Mouse (Mus musculus) kidney, embryonic 16.5 days (tissue): Measurements from ENCODE around the gene Abcc4. TPM values are rescaled to one million over a fixed set of nuclear protein-coding genes. Genes with fewer than 3 reads are reported as not detected.
"Not testable (repeated sequence)": the region's sequence is repeated elsewhere in the genome, so short reads cannot be mapped to it uniquely, and the experiment has no call there.

ENCODE experiments used
- ATAC-seq: fragments of 200-750 bp; cut with Nextera tagmentation; 2 replicates; pipeline ENCODE4 v1.8.0; 2017; ENCODE audit warnings: moderate TSS enrichment; ENCODE audit not compliant: low FRiP score, low TSS enrichment
- H3K27ac ChIP-seq: fragments of 300-500 bp; sonication (generic); 2 replicates; pipeline ENCODE4 v1.5.1; 2014; ENCODE audit warnings: low read length
- H3K27me3 ChIP-seq: fragments of 300-500 bp; sonication (generic); 2 replicates; pipeline ENCODE4 v1.6.1; 2014; ENCODE audit warnings: low read length, control low read depth, mixed read lengths; ENCODE audit not compliant: insufficient read depth
- H3K36me3 ChIP-seq: fragments of 300-500 bp; sonication (generic); 2 replicates; pipeline ENCODE4 v1.6.1; 2014; ENCODE audit warnings: low read length, control low read depth, mixed read lengths; ENCODE audit not compliant: insufficient read depth
- H3K4me1 ChIP-seq: fragments of 300-500 bp; sonication (generic); 2 replicates; pipeline ENCODE4 v1.6.1; 2014; ENCODE audit warnings: low read length, control low read depth, mixed read lengths; ENCODE audit not compliant: insufficient read depth
- H3K4me2 ChIP-seq: fragments of 300-500 bp; sonication (generic); replicated peaks from 2 replicates; pipeline ENCODE4 v1.6.1; 2014; ENCODE audit warnings: low read depth, low read length
- H3K4me3 ChIP-seq: fragments of 300-500 bp; sonication (generic); 2 replicates; pipeline ENCODE4 v1.5.1; 2014; ENCODE audit warnings: mild to moderate bottlenecking, low read length
- H3K9ac ChIP-seq: fragments of 300-500 bp; sonication (generic); replicated peaks from 2 replicates; pipeline ENCODE4 v1.6.1; 2014; ENCODE audit warnings: low read length
- H3K9me3 ChIP-seq: fragments of 300-500 bp; sonication (generic); 2 replicates; pipeline ENCODE4 v1.6.1; 2016; ENCODE audit warnings: low read length, control low read depth
- WGBS: fragments of 180-500 bp; shearing (Covaris S2); extraction: QIAGEN DNeasy Blood & Tissue Kit; methylation state at CpG from one replicate; pipeline ENCODE4 v1.1.7; 2014; 5-methylcytosine and 5-hydroxymethylcytosine counted together
- polyA plus RNA-seq: library from polyadenylated mRNA; unstranded; fragments of >200 nt; fragmentation: Nextera tagmentation; extraction: Ambion mirVana; gene quantifications from 2 replicates; pipeline ENCODE4 v1.2.1, GENCODE M21; 2015

Abcc4 gene
- polyA plus RNA-seq, 1 experiment from 2014 or later, result 7.4 TPM

GRCm38 (mm10) chr14:118673501-118673900 lies 32.5 kb downstream of the Abcc4 start:
- ATAC-seq, result no peak
- WGBS, result 38% methylated on average over 6 of the region's 6 CpGs

GRCm38 (mm10) chr14:118672931-118673330 lies 33.1 kb downstream of the Abcc4 start:
- not testable (repeated sequence) for H3K27me3 ChIP-seq, H3K4me3 ChIP-seq
- WGBS, result 92% methylated on average over 6 of the region's 6 CpGs

More at GRCm38 (mm10) chr14:118673501-118673900, 32.5 kb downstream of the Abcc4 start:
- Histone ChIP-seq H3K9ac (no peak overlapping the region), H3K4me2 (no peak overlapping the region), H3K27me3 (no peaks in the 10 kb centered on the region), H3K27ac (no peak overlapping the region), H3K9me3 (no peaks in the 10 kb centered on the region), H3K4me1 (peaks cover 29% of the 10 kb centered on the region), H3K4me3 (no peak overlapping the region), H3K36me3 (no peaks in the 10 kb centered on the region)

GRCm38 (mm10) chr14:118667499-118667898 lies 38.5 kb downstream of the Abcc4 start:
- 59% methylated on average over 6 of the region's 6 CpGs for WGBS
- no peak overlapping the region; the same call in 1 of the 2 replicates for H3K27ac ChIP-seq
- H3K36me3 ChIP-seq, result no peaks in the 10 kb centered on the region
- H3K9ac ChIP-seq, result no peak overlapping the region
- no peak for ATAC-seq
- H3K27me3 ChIP-seq, result no peaks in the 10 kb centered on the region
- no peak overlapping the region for H3K4me3 ChIP-seq
- no peak overlapping the region for H3K4me2 ChIP-seq
- H3K9me3 ChIP-seq, result no peaks in the 10 kb centered on the region
- H3K4me1 ChIP-seq, result peaks cover 19% of the 10 kb centered on the region

More at GRCm38 (mm10) chr14:118672931-118673330, 33.1 kb downstream of the Abcc4 start:
- H3K27ac ChIP-seq, ATAC-seq, H3K4me2 ChIP-seq, H3K36me3 ChIP-seq, H3K9me3 ChIP-seq, H3K9ac ChIP-seq: not testable (repeated sequence)
- peaks cover 24% of the 10 kb centered on the region for H3K4me1 ChIP-seq

DNA sequence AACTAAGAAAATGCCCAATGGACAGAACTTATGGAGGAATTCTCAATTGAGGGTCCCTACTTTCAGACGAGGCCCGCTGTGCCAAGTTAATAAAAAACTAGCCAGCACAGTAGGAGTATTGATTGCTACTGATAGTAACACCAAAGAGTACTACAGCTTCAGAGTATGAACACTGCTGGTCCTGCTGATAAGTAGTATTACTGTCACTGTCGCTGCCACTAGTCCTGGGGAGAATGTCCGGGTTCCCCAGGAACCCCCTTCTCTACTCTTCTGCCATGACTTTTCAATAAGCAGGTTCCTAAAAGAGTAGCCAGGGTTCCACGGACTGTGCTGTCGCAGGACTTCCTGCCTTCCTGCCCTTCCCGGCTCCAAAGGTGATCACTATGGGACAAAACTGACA lies 41.4 kb downstream of the Abcc4 start:
- Histone ChIP-seq H3K27ac (peak overlapping the region; percentile 3; the same call in 1 of the 2 replicates), H3K4me1 (peaks cover 26% of the 10 kb centered on the region), H3K4me2 (no peak overlapping the region), H3K36me3 (no peaks in the 10 kb centered on the region), H3K4me3 (no peak overlapping the region), H3K27me3 (no peaks in the 10 kb centered on the region), H3K9ac (no peak overlapping the region), H3K9me3 (no peaks in the 10 kb centered on the region)
- WGBS, result 56% methylated on average over 7 of the region's 7 CpGs
- ATAC-seq, result 0 out of 2 replicates have a peak, but pooled peaks have one; percentile 1

DNA sequence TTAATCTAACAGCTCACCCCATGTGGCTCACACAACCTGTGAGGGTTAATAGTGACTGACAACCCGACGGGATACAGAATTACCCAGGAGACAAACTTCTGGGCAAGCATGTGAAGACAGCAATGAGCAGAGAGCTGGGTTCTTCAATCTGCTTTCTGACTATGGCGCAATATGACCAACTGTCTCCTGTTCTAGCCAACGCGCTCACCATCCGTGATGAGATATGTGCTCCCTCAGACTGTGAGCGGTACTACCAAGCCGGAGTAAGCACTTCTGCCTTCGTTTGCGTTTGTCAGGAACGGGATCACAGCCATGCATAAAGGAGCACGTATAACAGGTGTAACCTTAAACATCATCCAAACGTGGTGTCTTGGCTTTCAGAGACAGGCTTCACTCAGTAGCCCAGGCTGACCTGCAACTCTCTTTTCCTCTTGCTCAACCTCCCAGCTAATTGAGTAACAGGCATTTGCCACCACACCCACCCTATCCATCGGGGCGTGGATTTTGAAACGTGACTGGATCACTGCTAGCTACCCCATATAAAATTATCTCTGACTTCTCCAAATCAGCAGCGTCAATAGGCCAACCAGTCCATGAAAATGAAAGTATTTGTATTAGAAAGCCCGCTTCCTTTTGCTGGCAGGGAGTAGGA lies 43.3 kb downstream of the Abcc4 start:
- 85% methylated on average over 18 of the region's 18 CpGs for WGBS
- Histone ChIP-seq H3K9me3 (no peaks in the 10 kb centered on the region), H3K4me3 (no peak overlapping the region), H3K4me2 (no peak overlapping the region), H3K27ac (no peak overlapping the region), H3K36me3 (no peaks in the 10 kb centered on the region), H3K9ac (no peak overlapping the region), H3K27me3 (no peaks in the 10 kb centered on the region), H3K4me1 (peaks cover 33% of the 10 kb centered on the region)
- ATAC-seq, result no peak

GRCm38 (mm10) chr14:118662124-118662523 lies 43.9 kb downstream of the Abcc4 start:
- 78% methylated on average over 10 of the region's 10 CpGs for WGBS
- no peak overlapping the region for H3K27ac ChIP-seq

DNA sequence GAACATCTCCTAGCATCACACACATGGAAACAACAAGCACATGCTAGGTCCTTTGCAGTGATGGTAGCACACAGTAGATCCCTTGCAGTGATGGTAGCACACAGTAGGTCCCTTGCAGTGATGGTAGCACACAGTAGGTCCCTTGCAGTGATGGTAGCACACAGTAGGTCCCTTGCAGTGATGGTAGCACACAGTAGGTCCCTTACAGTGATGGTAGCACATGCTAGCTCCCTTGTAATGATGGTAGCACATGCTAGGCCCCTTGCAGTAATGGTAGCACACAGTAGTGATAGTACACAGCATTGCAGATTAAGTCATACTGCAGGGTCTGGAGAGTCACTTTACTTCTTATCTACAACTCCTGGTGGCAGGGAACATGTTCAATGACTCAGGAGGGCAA lies 46.8 kb downstream of the Abcc4 start:
- H3K9ac ChIP-seq, result no peak overlapping the region
- peaks cover 32% of the 10 kb centered on the region for H3K4me1 ChIP-seq
- H3K27ac ChIP-seq, result no peak overlapping the region
- no peaks in the 10 kb centered on the region for H3K9me3 ChIP-seq
- no peak overlapping the region for H3K4me3 ChIP-seq
- no peak overlapping the region for H3K4me2 ChIP-seq
- ATAC-seq, result no peak
- no peaks in the 10 kb centered on the region for H3K36me3 ChIP-seq
- no peaks in the 10 kb centered on the region for H3K27me3 ChIP-seq

More at GRCm38 (mm10) chr14:118662124-118662523, 43.9 kb downstream of the Abcc4 start:
- Histone ChIP-seq H3K27me3 (no peaks in the 10 kb centered on the region), H3K4me3 (no peak overlapping the region), H3K9me3 (no peaks in the 10 kb centered on the region), H3K36me3 (no peaks in the 10 kb centered on the region), H3K4me2 (no peak overlapping the region), H3K4me1 (peaks cover 39% of the 10 kb centered on the region), H3K9ac (no peak overlapping the region)
- no peak for ATAC-seq

DNA sequence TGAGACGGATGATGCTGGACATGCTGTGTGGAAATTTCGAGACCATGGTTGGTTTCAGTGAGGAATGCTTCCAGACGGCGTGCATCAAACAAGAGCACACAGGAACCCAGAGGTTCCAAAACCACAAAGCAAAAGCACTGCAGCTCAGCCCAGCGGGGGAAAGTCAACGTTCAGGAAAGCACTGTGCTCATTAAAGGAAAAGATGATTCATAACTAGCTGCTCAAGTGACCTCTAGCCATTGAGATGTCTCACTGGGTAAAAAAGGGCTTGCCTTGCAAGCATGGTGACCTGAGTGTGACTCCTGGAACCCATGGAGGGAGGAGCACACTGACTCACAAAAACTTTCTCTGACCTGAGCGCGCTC lies 47.7 kb downstream of the Abcc4 start:
- Histone ChIP-seq H3K9ac (no peak overlapping the region), H3K4me1 (peaks cover 26% of the 10 kb centered on the region), H3K9me3 (no peaks in the 10 kb centered on the region), H3K4me3 (no peak overlapping the region), H3K36me3 (no peaks in the 10 kb centered on the region), H3K27ac (peak overlapping the region; percentile 67), H3K4me2 (0 out of 2 replicates have a peak overlapping the region, but pooled peaks have one; percentile 6), H3K27me3 (no peaks in the 10 kb centered on the region)
- ATAC-seq, result no peak
- 49% methylated on average over 8 of the region's 8 CpGs for WGBS

- no peaks in the 10 kb centered on the region for H3K27me3 ChIP-seq
- H3K9me3 ChIP-seq, result no peaks in the 10 kb centered on the region
- no peak overlapping the region for H3K9ac ChIP-seq
- peaks cover 26% of the 10 kb centered on the region for H3K4me1 ChIP-seq
- 29% methylated on average over 20 of the region's 20 CpGs for WGBS
- H3K36me3 ChIP-seq, result no peaks in the 10 kb centered on the region
- H3K4me2 ChIP-seq, result 0 out of 2 replicates have a peak overlapping the region, but pooled peaks have one; percentile 6
- ATAC-seq, result peak; percentile 77
- peak overlapping the region; percentile 67 for H3K27ac ChIP-seq
- no peak overlapping the region for H3K4me3 ChIP-seq
Measured at GRCm38 (mm10) chr14:118657673-118658327, 48.2 kb downstream of the Abcc4 start.

DNA sequence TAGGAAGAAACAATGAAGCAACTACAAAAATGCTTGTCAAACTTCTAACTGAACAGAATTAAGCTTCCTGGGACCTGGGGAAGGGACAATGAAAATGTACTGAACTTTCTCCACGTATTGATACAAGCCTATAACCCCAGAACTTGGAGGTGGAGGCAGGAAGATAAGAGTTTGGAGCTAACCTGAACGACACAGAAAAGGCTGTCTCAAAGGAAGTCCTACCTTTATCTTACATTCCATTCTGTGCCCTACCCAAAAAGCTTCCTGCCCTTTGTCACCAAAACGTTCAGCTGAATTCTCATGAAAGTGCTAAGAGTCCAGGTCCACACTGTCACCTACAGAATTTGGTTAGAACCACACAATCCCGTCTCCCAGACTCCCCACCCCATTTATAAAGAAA lies 48.8 kb downstream of the Abcc4 start:
- no peaks in the 10 kb centered on the region for H3K36me3 ChIP-seq
- H3K4me1 ChIP-seq, result peaks cover 26% of the 10 kb centered on the region
- H3K9ac ChIP-seq, result no peak overlapping the region
- ATAC-seq, result no peak
- no peak overlapping the region for H3K4me2 ChIP-seq
- 54% methylated on average over 4 of the region's 4 CpGs for WGBS
- H3K27ac ChIP-seq, result peak overlapping the region; percentile 67
- H3K4me3 ChIP-seq, result no peak overlapping the region
- no peaks in the 10 kb centered on the region for H3K9me3 ChIP-seq
- H3K27me3 ChIP-seq, result no peaks in the 10 kb centered on the region
